ENCODE assay signal across 26 mouse cellular contexts in the genomic region with DNA sequence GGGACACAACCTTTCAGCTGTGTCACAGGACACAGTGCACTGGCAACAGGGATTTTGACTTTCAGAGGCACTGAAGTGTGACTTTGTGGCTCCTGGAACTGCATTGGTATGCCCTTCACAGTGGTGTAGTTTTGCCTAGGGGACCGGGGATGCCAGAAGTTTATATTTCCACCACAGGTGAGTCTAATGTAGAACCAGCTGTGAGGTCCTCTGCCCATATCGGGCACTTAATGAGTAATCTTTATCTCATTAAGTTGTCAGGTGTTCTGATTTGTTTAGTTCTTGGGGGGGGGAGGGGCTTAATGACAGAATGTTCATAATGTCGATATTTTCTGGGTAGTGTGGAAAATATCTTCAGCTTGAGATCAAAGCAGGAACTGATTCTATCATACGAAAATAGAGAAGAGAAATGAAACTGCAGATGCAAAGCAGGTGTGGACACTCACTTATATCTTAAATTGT.
DNase-seq lines count a peak whose midpoint lies in the region; TF ChIP-seq lines count a peak whose summit lies in the region.
"Had no signal": no experiment of that assay in that cellular context is flagged by ENCODE, and none has a peak within 500 bp of the region (broad histone marks: within the 10 kb centered on the region; RNA-seq: fewer than 3 reads in every experiment).

No protein-coding gene starts in this region.

- no peak for TF ChIP-seq POLR2A in bone marrow, adult 2 months (IDR thresholded peaks at IDR 0.05; ENCODE audit: borderline replicate concordance, control insufficient read depth, low read depth, low read length)

- H3K27me3 ChIP-seq in splenic B cell, adult 2 months (ENCODE audit: control insufficient read depth, insufficient read depth, low read length, poor library complexity, severe bottlenecking): no peaks in the 10 kb centered on the region
- H3K27me3 ChIP-seq: heart, embryonic 13.5 days; liver, embryonic 13.5 days; midbrain, embryonic 15.5 days; neural tube, embryonic 12.5 days had no signal

- no peak for TF ChIP-seq CTCF in bone marrow, adult 2 months (IDR thresholded peaks at IDR 0.05; ENCODE audit: control insufficient read depth, insufficient read depth, low read length)

- peaks cover 3% of the 10 kb centered on the region; the same call in 1 of the 2 replicates for H3K36me3 ChIP-seq in splenic B cell, adult 2 months (ENCODE audit: control insufficient read depth, insufficient read depth, low read length, poor library complexity, severe bottlenecking)
- H3K36me3 ChIP-seq: forebrain, embryonic 10.5 days; heart, embryonic 13.5 days; liver, embryonic 13.5 days; midbrain, embryonic 15.5 days; neural tube, embryonic 12.5 days had no signal

- peak; percentile 32 to 44 for DNase-seq in spleen, adult 18-20 months
- no peak for DNase-seq in spleen, postnatal 14 days (ENCODE audit: low spot score in 2 of 2)
- DNase-seq in kidney, postnatal 25 days: peak; percentile 11 to 60
- DNase-seq in splenic B cell, adult 2 months (ENCODE audit: low read depth, low spot score): peak; percentile 92
- DNase-seq in lung, postnatal 14 days: no peak
- no peak for DNase-seq in cerebellum, postnatal 10 days
- DNase-seq: adrenal gland, postnatal 25 days; cerebellum, adult 11 months; cerebellum, adult 9-11 months; forebrain, postnatal 0 days; gastrocnemius, postnatal 14 days; heart, adult 2 months; heart, postnatal 14 days; liver, embryonic 13.5 days; lung, embryonic 14.5 days; lung, postnatal 36 days; retina, postnatal 1 day; right cerebral cortex, postnatal 25 days; thymus, postnatal 25 days had no signal

- no peak overlapping the region for H3K4me3 ChIP-seq in bone marrow, adult 2 months (replicated peaks; ENCODE audit: control insufficient read depth, low read depth, low read length)
- H3K4me3 ChIP-seq: forebrain, embryonic 10.5 days; heart, adult 2 months; heart, embryonic 13.5 days; left cerebral cortex, adult 2 months; liver, embryonic 13.5 days; midbrain, embryonic 15.5 days; neural tube, embryonic 12.5 days had no signal

- H3K27ac ChIP-seq in bone marrow, adult 2 months (ENCODE audit: control insufficient read depth, insufficient read depth, low read depth, low read length, poor library complexity): peak overlapping the region; percentile 81
- H3K27ac ChIP-seq: forebrain, embryonic 10.5 days; heart, adult 2 months; heart, embryonic 13.5 days; hindbrain, embryonic 14.5 days; left cerebral cortex, adult 2 months; liver, embryonic 13.5 days; midbrain, embryonic 15.5 days; neural tube, embryonic 12.5 days had no signal

- no peaks in the 10 kb centered on the region; the same call in 1 of the 2 replicates for H3K4me1 ChIP-seq in bone marrow, adult 2 months (ENCODE audit: control insufficient read depth, insufficient read depth, low read length)
- H3K4me1 ChIP-seq: forebrain, embryonic 10.5 days; liver, embryonic 13.5 days; midbrain, embryonic 15.5 days; neural tube, embryonic 12.5 days had no signal

- 48% methylated on average over 4 of the region's 4 CpGs for WGBS in bone marrow, adult 2 months

Comparison
In these comparisons a context has a peak if more than half of its experiments do, and no peak if none do; other contexts are left out.
1. DNase-seq: peak in spleen, adult 18-20 months (2 of 2), kidney, postnatal 25 days (2 of 2) and splenic B cell, adult 2 months (single experiment); none in spleen, postnatal 14 days (0 of 2), lung, postnatal 14 days (single experiment) and cerebellum, postnatal 10 days (0 of 2).